Mouse (Mus musculus) heart, adult 18-20 months (tissue): Measurements from ENCODE around the gene Gapdh. TPM values are rescaled to one million over a fixed set of nuclear protein-coding genes. Genes with fewer than 3 reads are reported as not detected.
A peak's percentile ranks its signal among the peaks of the same experiment; 100 is the strongest.

Experiments used
- DNase-seq, 2 experiments: peaks; one replicate each; pipeline ENCODE4 v3.0.0; 2021 to 2022; ENCODE audit warnings: mixed read lengths in 1 of 2
- total RNA-seq, 2 experiments: library from RNA; stranded (reverse); gene quantifications; 2 replicates each; pipeline ENCODE4 v1.2.3; 2021

The Gapdh gene
- total RNA-seq, 2 experiments from 2014 or later = 4,422 to 5,568 TPM

DNA sequence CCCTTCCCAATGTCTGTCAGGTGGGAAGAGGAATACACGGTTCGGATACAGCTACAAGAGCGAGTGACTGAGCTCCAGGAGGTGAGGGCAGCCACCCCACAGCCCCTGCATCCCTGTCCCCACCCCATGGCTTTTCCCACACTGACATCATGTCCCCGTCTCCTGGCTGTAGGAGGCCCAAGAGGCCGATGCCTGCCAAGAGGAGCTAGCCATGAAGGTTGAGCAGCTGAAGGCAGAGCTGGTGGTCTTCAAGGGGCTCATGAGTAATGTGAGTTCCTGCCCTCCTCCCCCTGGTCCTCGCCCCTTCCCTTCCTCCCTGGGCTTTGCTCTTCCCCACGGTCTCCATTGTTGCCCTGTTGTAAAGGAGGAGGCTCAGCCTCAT is 16.7 kb downstream of the Gapdh start:
- no peak for DNase-seq

DNA sequence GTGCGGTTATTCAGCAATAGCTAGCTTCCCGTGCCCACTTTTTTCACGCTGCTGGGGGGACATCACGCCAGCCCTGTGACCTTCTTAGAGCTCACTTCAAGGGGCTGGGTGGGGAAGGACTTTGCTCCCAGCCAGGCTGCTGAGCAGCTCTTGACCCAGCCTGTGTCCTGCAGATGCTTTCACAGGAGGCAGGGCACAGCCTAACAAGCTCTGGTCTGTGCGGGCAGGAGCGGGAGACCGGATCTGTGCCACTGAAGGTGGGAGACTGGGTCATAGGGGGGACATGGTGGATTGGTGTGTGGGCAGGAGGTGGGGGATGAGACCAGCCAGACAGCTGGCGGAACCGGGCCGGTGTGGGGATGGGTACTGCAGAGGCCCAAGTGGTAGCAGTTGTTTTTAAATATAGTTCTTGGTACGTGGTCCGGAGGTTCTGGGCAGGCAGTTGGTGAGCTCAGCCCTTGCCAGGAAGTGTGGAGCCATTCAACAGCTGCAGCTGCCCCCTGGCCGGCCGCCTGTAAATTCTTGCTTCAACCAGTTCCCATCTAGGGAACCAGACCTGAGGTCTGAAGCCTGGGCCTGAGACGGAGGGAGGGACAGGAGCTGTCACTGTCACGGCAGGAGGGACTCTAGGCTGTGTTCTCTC is 17.2 kb downstream of the Gapdh start:
- peak; percentile 70 to 76 for DNase-seq

DNA sequence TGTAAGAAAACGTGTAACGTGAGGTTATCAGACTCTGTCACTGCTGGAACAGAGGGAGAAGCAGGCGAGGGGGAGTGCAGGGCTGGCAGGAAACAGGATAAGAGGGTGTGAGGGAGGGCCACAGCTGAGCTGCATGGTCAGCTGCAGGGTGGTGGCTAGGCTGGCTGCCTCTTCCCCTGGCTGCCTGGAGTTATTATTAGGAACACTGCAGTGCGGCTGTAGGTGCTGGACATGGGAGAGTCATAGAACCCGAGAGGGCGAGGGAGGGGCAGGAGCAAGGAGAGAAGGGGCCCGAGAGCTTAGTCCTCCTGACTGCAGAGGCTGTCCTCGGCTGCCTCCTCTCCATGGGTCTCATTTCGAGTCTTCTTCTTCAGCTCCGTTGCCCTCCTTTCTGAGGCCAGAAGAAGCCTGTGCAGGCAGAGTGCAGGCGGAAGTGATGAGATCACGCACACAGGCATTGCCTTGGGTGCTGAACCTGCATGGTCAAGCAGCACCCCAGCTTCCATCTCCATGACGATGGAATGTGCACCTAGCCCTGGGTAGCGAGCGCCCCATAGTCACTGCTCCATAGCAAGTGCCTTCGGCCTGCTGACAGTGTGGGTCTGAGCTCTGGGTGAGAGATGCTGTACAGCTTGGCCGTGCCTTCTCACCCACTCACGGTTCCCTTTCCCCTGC is 17.9 kb downstream of the Gapdh start:
- peak; percentile 73 to 86 for DNase-seq

DNA sequence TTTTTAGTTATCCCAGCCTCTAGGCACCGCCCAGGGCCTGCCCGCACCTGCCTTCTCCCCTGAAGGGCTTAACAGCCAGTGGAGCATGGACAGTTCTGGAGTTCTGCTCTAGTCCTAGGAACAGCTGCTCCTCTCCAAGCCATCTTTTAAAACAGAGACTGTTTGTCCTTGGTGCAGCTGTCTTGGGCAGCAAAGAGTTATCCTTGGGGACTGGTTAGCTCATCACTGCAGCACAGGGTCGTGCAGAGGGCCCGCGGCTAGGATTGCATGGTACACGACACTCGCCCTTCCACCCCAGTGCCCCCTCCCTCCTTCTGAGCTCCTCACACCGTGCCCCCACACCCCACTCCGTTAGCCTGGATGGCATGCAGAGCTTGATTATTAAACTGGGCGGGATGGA is 18.9 kb downstream of the Gapdh start:
- no peak for DNase-seq

DNA sequence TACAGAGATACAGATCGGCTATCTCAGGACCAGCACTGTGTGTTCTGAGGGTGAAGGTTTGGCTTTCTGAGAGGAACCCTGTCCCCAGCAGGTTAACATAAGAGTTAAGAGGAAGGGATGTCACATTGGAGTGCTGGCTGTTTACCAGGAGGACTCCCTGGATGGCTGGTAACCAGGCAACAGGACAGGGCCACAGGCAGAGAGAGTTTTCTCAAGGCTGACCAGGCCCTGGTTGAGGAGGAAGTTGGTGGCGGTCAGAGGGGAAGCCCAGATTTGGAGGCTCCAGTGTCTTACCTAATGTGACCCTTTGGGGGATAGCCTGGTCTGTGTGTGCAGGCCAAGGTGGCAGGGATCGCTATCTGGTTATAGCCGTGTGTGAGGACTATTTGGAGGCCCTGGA is 19.5 kb downstream of the Gapdh start:
- peak; percentile 76 to 81 for DNase-seq

DNA sequence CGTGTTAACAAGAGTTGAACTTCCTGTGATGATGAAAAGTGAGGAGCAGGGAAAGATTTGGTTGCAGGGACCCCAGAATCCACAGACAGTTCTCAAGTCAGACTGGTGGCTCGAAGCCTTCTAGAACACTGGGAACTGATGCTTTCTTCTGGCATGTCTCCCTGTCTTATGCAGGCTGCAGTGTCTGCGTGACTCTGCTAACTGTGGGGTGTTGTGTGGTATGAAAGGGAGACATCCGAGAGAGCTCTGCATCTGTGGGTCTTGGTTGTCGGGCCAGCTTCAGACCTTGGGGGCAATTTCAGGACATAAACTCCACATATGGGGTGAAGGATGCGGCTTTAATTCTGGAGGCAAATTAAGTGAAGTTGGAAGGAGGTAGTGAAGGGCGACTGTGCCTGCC is 20.1 kb downstream of the Gapdh start:
- no peak for DNase-seq

DNA sequence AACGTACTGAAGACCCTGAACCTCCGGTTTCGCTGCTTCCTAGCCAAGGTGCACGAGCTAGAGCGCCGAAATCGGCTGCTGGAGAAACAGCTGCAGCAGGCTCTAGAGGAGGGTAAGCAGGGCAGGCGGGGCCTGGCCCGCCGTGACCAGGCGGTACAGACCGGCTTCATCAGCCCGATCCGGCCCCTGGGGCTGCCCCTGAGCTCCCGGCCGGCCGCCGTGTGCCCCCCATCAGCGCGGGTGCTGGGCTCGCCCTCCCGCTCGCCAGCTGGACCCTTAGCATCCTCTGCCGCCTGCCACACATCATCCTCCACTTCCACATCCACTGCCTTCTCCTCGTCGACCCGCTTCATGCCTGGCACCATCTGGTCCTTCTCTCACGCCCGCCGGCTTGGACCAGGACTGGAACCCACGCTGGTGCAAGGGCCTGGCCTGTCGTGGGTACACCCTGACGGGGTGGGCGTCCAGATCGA is 20.8 kb downstream of the Gapdh start:
- no peak for DNase-seq

DNA sequence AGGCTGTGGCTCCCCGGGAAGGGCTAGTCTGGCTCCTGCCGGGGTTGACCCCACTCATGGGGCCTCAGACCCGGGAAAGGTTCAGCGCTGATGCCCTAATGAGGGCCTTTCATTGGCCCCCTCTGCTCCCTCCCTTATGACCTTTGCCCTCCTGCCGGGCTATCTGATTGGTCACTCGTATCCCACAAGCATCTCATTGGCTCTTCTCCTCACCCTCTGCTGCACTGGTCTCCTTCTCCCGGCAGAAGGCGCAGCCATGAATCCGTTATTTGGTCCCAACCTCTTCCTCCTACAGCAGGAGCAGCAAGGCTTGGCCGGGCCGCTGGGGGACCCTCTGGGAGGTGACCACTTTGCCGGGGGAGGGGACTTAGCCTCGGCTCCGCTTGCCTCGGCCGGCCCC is 21.3 kb downstream of the Gapdh start, which contains the start of gene Iffo1:
Gene Iffo1 (plus strand): TSS at position 241 of the 400 bp plus-strand sequence.
- DNase-seq = peak; percentile 94 to 96

DNA sequence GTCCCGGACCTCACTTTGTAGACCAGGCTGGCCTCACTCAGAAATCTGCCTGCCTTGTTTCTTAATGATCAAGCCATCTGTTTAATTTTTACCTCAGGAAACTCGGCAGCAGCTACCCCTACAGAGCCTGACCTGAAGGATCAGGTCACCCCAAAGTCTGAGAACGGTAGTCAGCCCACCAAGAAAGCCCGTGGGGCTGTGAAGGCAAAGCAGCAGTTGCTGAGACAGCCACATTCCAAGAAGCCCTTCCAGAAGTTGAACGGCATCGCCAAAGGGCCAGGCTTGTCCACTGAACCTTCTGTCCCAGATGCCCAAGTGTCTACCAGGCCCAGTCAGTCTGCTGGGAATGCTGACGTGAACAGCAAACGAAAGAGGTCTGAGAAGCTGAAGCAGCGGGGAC is 22.4 kb downstream of the Gapdh start:
- no peak for DNase-seq

DNA sequence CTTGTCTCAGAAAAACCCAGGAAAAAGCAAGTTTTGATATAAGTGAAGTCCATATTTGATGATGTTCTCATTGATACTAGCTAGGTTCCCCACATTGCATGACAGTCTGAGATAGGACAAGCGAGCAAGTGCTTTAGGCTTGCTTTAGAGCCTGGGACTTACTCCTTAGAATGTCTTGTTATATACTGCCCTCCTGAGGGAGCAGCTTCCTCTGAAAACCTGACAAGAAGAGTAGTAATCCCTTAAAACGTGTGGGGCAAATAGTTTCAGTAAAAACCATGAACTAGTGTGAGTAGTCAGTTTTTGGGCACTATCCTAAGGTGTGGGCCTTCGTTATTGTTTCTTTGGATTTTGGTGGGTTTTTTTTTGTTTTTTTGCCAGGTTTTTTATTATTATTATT is 23.1 kb downstream of the Gapdh start:
- DNase-seq = no peak

DNA sequence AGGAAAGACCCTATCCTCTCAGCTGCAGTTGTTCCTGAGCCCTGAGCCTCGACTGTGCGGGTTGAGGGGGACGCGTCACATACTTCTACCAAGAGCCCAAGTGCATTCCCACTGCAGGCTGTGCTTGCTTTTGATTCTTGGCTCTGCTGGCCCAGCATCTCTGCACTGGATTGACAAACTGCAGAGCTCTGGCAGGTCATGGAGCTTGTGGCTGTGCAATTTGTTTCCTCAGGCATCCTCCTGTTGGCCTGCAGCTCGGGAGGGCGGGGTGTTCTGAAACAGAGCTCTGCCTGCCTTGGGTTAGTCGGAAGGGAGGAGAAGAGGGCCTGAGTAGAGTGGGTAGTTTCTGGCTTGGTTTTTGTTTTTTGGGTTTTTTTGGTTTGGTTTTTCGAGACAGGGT is 23.8 kb downstream of the Gapdh start:
- no peak for DNase-seq

DNA sequence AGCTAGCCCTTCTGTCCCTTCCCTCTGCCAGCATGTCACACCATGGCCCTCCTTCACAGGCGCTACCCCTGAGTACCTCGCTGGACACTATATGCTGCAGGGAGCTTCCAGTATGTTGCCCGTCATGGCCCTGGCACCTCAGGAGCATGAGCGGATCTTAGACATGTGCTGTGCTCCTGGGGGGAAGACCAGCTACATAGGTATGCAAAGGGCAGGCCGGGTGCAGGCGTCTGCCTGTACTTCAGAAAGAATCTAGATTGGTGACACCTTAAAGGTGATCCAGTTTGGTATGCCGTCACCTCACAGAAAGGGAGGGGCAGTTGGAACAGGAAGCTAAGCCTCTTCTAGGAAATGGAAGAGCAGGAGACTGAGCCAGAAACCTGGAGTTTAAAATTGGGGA is 26.5 kb downstream of the Gapdh start:
- DNase-seq = no peak

DNA sequence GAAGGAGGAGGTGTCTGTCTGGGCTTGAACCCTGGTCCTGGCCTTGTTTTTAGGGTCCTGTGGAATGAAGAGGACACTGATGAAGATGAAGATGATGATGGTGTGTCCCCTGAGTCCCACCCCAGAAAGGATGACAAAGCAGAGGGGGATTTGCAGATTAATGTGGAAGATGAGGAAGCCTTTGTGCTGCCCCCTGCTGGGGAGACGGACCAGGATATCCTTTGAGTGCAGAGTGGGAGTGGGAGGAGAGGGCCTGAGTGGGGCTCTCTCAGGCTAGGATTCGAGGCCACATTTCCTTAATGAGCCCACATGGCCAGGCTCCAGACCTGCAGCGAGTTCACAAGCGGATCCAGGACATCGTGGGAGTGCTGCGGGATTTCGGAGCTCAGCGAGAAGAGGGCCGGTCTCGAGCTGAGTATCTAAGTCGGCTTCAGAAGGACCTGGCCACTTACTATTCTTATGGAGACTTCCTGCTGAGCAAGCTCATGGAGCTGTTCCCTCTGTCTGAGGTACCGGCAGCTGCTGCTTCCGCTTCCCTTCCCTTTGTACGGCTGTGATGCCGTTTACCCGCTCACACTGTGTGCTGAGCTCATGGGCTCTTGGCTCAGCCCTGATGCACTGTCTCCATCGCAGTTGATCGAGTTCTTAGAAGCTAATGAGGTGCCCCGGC is 29.1 kb downstream of the Gapdh start:
- peak; percentile 43 to 65 for DNase-seq

DNA sequence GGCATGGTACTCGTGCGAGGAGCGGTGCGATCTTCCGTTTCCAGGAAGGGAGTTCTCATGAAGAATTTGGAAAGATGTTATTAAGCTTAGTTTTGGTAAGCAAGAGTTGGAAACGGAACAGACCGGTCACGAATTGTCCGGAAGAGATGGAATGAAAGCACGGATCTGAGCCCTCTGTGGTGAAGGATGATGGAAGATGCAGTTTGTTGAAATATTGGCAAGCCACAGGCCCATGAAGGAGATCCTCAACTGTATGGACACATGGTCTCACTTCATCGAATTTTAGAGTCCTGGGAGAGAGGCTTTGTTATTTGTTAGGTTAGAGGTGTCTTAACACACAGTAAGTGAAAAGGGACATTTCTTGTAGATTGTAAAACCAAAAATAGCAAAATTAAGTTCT is 33.8 kb downstream of the Gapdh start:
- no peak for DNase-seq

DNA sequence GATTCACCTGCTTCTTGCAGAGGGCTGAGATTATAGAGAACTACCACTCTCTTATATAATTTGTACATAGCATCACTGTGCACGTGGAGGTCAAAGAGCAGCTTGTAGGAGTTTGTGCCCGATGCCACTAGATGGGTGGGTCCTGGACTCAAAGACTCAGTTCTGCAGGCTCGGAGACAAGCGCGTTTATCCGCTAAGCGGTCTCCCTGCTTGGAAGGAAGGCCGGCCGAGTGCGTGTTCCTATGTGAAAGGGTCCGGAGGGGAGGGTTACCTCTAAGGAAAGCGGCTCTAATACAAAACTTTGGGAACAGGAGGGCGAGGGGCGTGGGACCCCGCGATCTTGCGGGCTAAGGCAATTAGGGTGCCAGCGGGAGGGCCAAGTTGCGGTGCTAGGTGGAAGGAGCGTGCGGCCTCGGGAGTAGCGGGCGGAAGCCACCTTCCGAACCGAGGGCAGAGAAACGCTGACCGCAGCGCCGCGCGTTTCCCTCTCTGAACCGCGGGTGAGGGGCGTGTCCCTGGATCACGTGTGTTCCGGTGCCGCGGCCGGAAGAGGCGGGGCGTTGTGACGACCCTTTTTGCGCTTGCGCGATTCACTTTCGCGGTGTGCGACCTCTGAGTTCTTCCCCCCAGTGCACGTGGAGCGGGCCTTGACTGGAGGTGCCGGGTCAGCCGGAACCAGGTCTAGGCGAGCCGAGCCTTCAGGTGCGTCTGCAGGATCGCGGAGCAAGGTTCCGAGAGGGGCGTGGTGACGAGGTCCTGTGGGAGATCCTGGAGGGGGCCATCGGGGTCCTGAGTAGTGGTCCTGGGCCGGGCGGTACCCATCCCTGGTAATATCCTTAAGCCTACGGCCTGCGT is 34.7 kb downstream of the Gapdh start, which contains the start of gene Nop2:
Gene Nop2 (plus strand): TSS at position 608 of the 855 bp plus-strand sequence.
- peak; percentile 90 for DNase-seq

DNA sequence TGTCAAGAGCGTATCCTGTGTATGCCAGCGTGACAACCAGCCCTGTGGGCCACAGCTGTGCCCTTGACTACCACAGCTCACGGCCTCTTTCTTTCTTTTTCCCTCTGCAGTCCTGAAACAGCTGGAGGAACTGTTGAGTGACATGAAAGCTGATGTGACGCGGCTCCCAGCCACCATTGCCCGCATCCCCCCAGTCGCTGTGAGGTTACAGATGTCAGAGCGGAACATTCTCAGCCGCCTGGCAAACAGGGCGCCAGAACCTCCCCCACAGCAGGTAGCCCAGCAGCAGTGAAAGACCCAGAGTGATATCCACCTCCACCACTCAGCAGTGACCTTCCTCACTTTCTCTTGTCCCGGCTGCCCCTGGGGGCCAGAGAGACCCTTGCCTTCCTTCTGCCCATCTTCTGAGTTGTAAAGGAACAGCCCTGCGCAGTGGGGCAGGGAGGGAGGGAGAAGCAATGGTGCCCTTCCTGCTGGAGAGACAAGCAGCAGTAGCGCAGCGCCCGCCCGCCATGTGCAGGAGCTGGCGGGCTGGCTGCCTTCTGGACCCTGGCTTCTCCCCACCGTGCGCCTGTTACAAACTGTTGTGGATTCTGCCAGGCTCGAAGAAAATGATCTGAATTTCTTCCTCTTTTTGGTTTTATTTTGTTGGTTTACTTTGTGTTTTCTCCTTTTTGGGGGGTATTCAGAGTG is 36.4 kb downstream of the Gapdh start:
- DNase-seq = no peak

DNA sequence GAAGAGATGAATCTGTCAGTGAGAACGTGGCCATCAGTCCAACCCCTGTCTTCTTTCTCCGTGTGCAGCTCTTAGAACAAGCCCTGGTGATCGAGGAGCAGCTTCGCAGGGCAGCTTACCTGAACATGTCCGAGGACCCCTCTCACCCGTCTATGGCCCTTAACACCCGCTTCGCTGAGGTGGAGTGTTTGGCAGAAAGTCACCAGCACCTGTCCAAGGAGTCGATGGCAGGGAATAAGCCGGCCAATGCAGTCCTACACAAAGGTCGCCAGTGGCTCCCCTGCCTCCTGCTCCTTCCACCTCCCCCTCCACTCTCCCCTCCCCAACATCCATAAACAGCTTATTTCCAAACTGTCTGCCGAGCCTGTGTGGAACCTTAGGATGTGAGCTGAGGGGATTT is 37.5 kb downstream of the Gapdh start:
- no peak for DNase-seq

DNA sequence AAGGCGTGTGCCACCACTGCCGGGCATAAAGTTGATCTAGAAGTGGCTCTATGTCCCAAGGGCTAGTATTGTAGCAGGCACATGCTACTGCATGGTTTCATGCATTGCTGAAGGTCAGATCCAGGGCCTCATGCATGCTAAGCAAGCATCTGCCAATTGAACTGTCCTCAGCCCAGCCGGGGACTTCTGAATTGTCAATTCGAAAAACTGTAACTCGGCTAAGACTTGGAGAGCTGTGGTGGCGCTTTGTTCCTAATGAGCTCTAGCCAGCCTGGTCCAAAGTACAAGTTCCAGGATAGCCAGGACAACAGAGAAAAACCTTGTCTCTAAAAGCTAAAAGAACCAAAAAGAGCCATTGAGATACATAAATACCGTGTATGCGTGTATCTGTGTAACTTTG is 46.9 kb downstream of the Gapdh start:
- no peak for DNase-seq

DNA sequence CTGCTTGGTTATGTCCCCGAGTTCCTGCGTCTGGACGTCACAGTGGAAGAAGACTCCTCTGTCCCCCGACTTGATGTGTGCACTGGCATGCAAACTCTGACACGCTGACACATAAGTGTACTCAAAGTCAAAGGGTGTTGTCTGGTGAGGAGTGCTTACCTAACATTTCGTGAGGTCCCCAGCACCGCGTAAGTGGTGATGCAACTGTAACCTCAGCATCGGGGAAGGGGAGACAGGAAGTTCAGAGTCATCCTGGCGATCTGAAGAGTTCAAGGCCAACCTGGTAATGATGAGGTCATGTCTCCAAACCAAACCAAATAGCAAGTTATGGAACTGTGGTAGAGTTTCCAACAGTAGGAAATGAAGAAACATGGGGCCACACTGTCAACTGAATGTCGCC is 53.7 kb downstream of the Gapdh start:
- no peak for DNase-seq
